Mouse (Mus musculus): ENCODE results near the gene Gm26661.

GRCm38 (mm10) chr14:7803874-7804557 lies 12.6 kb downstream of the Gm26661 start:
- TF ChIP-seq CTCF (conservative IDR thresholded peaks at IDR 0.05; ENCODE audit: low read length), result no peak
- TF ChIP-seq POU5F1 (IDR thresholded peaks at IDR 0.05; ENCODE audit: borderline replicate concordance, low read length), result no peak
